Mouse (Mus musculus) left cerebral cortex, postnatal 14 days (tissue): Measurements from ENCODE around the gene Tmem25. TPM values are rescaled to one million over a fixed set of nuclear protein-coding genes. Genes with fewer than 3 reads are reported as not detected.

Experiments
- DNase-seq, 2 experiments: peaks; one replicate each; pipeline ENCODE4 v3.0.0; 2021 to 2022; ENCODE audit warnings: low spot score in 2 of 2, mixed read lengths in 1 of 2
- intact Hi-C: fragments of 180-260 bp; cut with DNase I; formaldehyde crosslinking; loops from one replicate; pipeline ENCODE4 v1.15.1; 2025
- long read RNA-seq, 2 experiments: library from polyadenylated mRNA; stranded (forward); transcript quantifications; one replicate each; pipeline ENCODE4 v2.0.0; 2021
- total RNA-seq, 2 experiments: library from RNA; stranded (reverse); gene quantifications; 2 replicates each; pipeline ENCODE4 v1.2.3; 2021

Gene Tmem25
- 10 to 100 TPM; 36.5 to 41.3 TPM for total RNA-seq
- long read RNA-seq, experiment 1, transcript Tmem25-201 (9 exons, 2,448 nt) = major isoform, 10 of 65 reads
- long read RNA-seq, experiment 1, partial matches to known transcripts = 16 of 65 reads
- long read RNA-seq, experiment 1, other reads (novel, unspliced or antisense) = 37 of 65 reads
- long read RNA-seq, experiment 2, transcript Tmem25-201 (9 exons, 2,448 nt) = major isoform, 15 of 72 reads
- long read RNA-seq, experiment 2, partial matches to known transcripts = 26 of 72 reads
- long read RNA-seq, experiment 2, other reads (novel, unspliced or antisense) = 30 of 72 reads

GRCm38 (mm10) chr9:44799102-44799957 is at the start of gene Tmem25:
TSS of gene Tmem25 (minus strand) at chr9:44799307.
- peak; percentile 88 to 89 for DNase-seq
- intact Hi-C loops = no loop called here

- no peak for DNase-seq
- intact Hi-C loops = no loop called here
These were observed 48.3 kb upstream of the Tmem25 start for GRCm38 (mm10) chr9:44847446-44847845.

GRCm38 (mm10) chr9:44841241-44841640 is 42.1 kb upstream of the Tmem25 start:
- intact Hi-C loops = loop anchor here (5.0 kb wide), 1 partner anchor 91 kb away; no protein-coding TSS in a partner anchor
- peak in 1 of 2 experiments; percentile 24 for DNase-seq

GRCm38 (mm10) chr9:44836439-44836838 is 37.3 kb upstream of the Tmem25 start:
- peak; percentile 72 to 76 for DNase-seq
- intact Hi-C loops = loop anchor here (5.0 kb wide), 1 partner anchor 46 kb away; the partner anchor contains the start of gene Kmt2a

- intact Hi-C loops = no loop called here
- DNase-seq = no peak
These were observed 33.2 kb upstream of the Tmem25 start for GRCm38 (mm10) chr9:44832356-44832755.

GRCm38 (mm10) chr9:44830506-44830905 is 31.4 kb upstream of the Tmem25 start:
- intact Hi-C loops = no loop called here
- no peak for DNase-seq

GRCm38 (mm10) chr9:44828944-44829343 is 29.8 kb upstream of the Tmem25 start:
- no peak for DNase-seq
- intact Hi-C loops = no loop called here

GRCm38 (mm10) chr9:44826660-44827059 is 27.6 kb upstream of the Tmem25 start:
- no peak for DNase-seq

GRCm38 (mm10) chr9:44819920-44820827 is 21.1 kb upstream of the Tmem25 start:
- intact Hi-C loops = loop anchor here (5.0 kb wide), 1 partner anchor 117 kb away; no protein-coding TSS in a partner anchor
- no peak for DNase-seq

More at GRCm38 (mm10) chr9:44826660-44827059, 27.6 kb upstream of the Tmem25 start:
- intact Hi-C loops = no loop called here

GRCm38 (mm10) chr9:44817522-44817921 is 18.4 kb upstream of the Tmem25 start:
- intact Hi-C loops = loop anchor here (5.0 kb wide), 1 partner anchor 120 kb away; no protein-coding TSS in a partner anchor
- no peak for DNase-seq

GRCm38 (mm10) chr9:44814179-44814578 is 15.1 kb upstream of the Tmem25 start:
- intact Hi-C loops = no loop called here
- DNase-seq = no peak

- intact Hi-C loops = no loop called here
- no peak for DNase-seq
These were observed 11.2 kb upstream of the Tmem25 start for GRCm38 (mm10) chr9:44810316-44810715.

GRCm38 (mm10) chr9:44807778-44808177 is 8.7 kb upstream of the Tmem25 start:
- no peak for DNase-seq
- intact Hi-C loops = no loop called here

- intact Hi-C loops = no loop called here
- DNase-seq = no peak
These were observed 8.0 kb upstream of the Tmem25 start for GRCm38 (mm10) chr9:44807141-44807540.

- intact Hi-C loops = no loop called here
- no peak for DNase-seq
These were observed 6.4 kb upstream of the Tmem25 start for GRCm38 (mm10) chr9:44805536-44805935.

GRCm38 (mm10) chr9:44804678-44805077 is 5.6 kb upstream of the Tmem25 start:
- intact Hi-C loops = no loop called here
- DNase-seq = no peak

GRCm38 (mm10) chr9:44802808-44803450 is 3.8 kb upstream of the Tmem25 start, which contains the start of gene Ttc36:
TSS of gene Ttc36 (minus strand) at chr9:44803072.
- DNase-seq = no peak
- intact Hi-C loops = no loop called here

- no peak for DNase-seq
- intact Hi-C loops = no loop called here
These were observed 2.6 kb upstream of the Tmem25 start for GRCm38 (mm10) chr9:44801669-44802068.

GRCm38 (mm10) chr9:44799958-44800324 is 834 bp upstream of the Tmem25 start:
- DNase-seq = no peak
- intact Hi-C loops = no loop called here
